Mouse (Mus musculus) forebrain, embryonic 15.5 days (tissue): Measurements from ENCODE around the gene Naxd. TPM values are rescaled to one million over a fixed set of nuclear protein-coding genes. Genes with fewer than 3 reads are reported as not detected.
A peak's percentile ranks its signal among the peaks of the same experiment; 100 is the strongest.
"Not testable (repeated sequence)": the region's sequence is repeated elsewhere in the genome, so short reads cannot be mapped to it uniquely, and the experiment has no call there.

Source experiments
- ATAC-seq: fragments of 200-750 bp; cut with Nextera tagmentation; replicated peaks from 2 replicates; pipeline ENCODE4 v1.8.0; 2017; ENCODE audit warnings: mild to moderate bottlenecking, moderate TSS enrichment, moderate library complexity
- H3K27ac ChIP-seq: fragments of 300-500 bp; sonication (generic); replicated peaks from 2 replicates; pipeline ENCODE4 v1.5.1; 2015; ENCODE audit warnings: mild to moderate bottlenecking, inconsistent platforms
- H3K27me3 ChIP-seq: fragments of 300-500 bp; sonication (generic); 2 replicates; pipeline ENCODE4 v1.6.1; 2015; ENCODE audit warnings: inconsistent platforms
- H3K36me3 ChIP-seq: fragments of 300-500 bp; sonication (generic); 2 replicates; pipeline ENCODE4 v1.6.1; 2015; ENCODE audit warnings: mild to moderate bottlenecking, inconsistent platforms
- H3K4me1 ChIP-seq: fragments of 300-500 bp; sonication (generic); 2 replicates; pipeline ENCODE4 v1.6.1; 2015; ENCODE audit warnings: inconsistent platforms
- H3K4me2 ChIP-seq: fragments of 300-500 bp; sonication (generic); replicated peaks from 2 replicates; pipeline ENCODE4 v1.6.1; 2015; ENCODE audit warnings: mild to moderate bottlenecking, inconsistent platforms
- H3K4me3 ChIP-seq: fragments of 300-500 bp; sonication (generic); 2 replicates; pipeline ENCODE4 v1.5.1; 2015; ENCODE audit warnings: mild to moderate bottlenecking, inconsistent platforms
- H3K9ac ChIP-seq: fragments of 300-500 bp; sonication (generic); replicated peaks from 2 replicates; pipeline ENCODE4 v1.6.1; 2015; ENCODE audit warnings: mild to moderate bottlenecking, inconsistent platforms
- H3K9me3 ChIP-seq: fragments of 300-500 bp; sonication (generic); 2 replicates; pipeline ENCODE4 v1.6.1; 2016; ENCODE audit warnings: inconsistent platforms
- WGBS: fragments of 180-500 bp; shearing (Covaris S2); methylation state at CpG from one replicate; pipeline ENCODE4 v1.1.7; 2015; ENCODE audit warnings: mixed read lengths; 5-methylcytosine and 5-hydroxymethylcytosine counted together
- polyA plus RNA-seq: library from polyadenylated mRNA; unstranded; fragments of >200 nt; fragmentation: Nextera tagmentation; extraction: Ambion mirVana; gene quantifications from 2 replicates; pipeline ENCODE4 v1.2.1, GENCODE M21; 2015

Naxd gene
- polyA plus RNA-seq, 1 experiment from 2014 or later, result 166 TPM

DNA sequence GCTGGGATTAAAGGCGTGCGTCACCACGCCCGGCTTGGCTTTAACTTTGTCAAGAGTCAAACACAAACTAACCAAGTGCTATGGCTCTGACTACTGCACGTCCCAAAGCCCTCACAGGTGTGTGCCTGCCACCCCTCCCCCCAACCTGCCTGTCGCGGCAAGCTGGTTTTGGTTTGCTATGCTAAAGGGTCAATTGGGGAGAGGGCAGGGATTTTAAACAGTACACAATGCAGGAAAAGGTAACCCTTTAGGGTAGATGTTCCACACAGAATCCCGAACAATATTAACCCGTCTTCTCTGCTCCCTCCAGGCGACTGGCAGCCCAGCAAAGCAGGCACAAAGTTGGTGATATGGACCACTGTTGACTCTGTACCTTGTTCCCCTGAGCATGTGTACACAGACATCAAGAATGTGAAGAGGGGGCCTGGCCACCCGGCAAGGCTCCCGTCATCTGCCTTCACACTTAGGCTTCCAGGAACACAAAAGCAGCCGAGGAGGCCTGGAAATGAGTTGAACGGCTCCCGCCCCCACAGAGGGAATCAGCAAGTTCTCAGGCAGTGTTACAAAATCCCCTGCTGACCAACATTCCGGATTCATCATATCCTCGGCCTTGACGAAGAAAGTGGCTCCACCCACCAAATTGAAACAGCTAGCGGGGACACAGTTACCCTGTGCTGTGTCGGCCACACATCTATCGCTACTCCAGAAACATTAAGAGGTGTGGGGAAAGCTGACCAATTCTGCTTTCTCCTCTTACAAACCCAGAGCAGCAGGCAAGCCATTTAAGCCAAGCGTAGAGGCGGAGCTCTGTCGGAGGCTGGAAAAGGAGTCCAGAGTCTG lies 20.7 kb upstream of the Naxd start:
- 9% methylated on average over 24 of the region's 24 CpGs for WGBS
- H3K4me1 ChIP-seq, result peaks cover 22% of the 10 kb centered on the region
- peak overlapping the region; percentile 16 for H3K4me3 ChIP-seq
- no peak for ATAC-seq
- no peaks in the 10 kb centered on the region for H3K9me3 ChIP-seq
- H3K9ac ChIP-seq, result no peak overlapping the region
- peak overlapping the region; percentile 91 for H3K4me2 ChIP-seq
- no peaks in the 10 kb centered on the region for H3K36me3 ChIP-seq
- H3K27me3 ChIP-seq, result peaks cover 65% of the 10 kb centered on the region
- no peak overlapping the region for H3K27ac ChIP-seq

DNA sequence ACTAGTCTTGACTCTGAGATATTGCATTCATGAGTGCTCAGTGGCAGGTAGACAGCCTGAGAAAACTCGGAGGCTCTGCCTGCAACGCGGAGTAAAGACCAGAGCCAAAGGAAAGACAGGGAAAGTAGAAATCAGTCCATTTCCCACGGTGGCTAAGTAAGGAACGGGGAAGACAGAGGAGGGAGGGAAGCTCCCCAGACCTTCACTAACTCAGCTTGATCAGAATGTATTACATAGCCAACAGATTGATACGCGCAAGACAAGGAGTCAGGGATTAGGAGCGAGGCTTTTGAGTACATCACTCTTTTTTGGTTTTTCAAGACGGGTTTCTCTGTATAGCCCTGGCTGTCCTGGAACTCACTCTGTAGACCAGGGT lies 20.1 kb upstream of the Naxd start:
- peaks cover 22% of the 10 kb centered on the region for H3K4me1 ChIP-seq
- H3K27me3 ChIP-seq, result peaks cover 69% of the 10 kb centered on the region
- H3K9ac ChIP-seq, result no peak overlapping the region
- no peak overlapping the region for H3K27ac ChIP-seq
- peak overlapping the region; percentile 91 for H3K4me2 ChIP-seq
- no peak for ATAC-seq
- H3K4me3 ChIP-seq, result peak overlapping the region; percentile 46; the same call in 1 of the 2 replicates
- no peaks in the 10 kb centered on the region for H3K9me3 ChIP-seq
- 6% methylated on average over 9 of the region's 9 CpGs for WGBS
- no peaks in the 10 kb centered on the region for H3K36me3 ChIP-seq

DNA sequence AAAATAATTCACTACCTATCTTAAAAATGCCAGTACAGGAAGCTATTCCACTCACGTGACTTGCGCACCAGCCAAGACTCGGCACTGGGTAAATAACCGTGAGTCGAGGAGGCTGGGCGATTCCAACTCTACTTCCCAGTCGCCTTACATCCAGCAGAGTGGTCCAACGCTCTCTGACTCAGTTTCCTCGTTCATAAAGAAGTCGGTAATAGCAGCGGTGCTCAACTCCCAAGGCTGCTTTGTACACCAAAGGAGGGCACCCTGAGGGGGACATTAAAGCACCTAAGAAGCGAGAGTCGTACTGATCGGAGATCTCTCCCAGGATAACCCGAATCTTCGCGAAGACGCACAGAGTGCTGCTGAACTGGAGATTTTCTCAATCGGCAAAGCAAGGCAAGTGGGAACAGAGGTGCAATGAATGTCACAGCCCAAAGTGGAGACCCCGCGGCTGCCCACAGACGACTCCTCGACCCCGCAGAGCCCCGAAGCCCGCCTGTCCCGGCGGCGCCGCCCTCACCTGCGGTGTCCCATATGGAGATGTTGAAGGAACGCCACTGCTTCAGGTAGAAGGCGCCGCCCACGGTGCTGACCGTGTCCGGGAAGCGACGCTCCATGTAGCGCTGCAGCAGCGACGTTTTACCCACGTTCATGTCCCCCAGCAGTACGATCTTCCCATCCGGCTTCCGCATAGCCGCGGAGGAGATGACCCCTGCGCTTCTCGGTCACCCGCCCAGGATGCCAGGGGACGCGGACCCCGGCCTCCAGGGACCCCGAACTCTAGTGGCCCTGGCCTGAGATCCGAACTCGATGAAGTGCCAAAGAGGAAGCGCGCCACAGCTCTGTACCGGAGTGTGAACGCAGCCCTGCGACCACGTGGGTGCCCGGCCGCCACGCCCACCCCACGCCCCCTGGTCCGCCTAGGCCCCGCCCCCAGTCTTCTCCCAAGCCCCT lies 19.2 kb upstream of the Naxd start, which contains the start of gene Rab20:
Rab20 (minus strand) TSS at position 900 of the 951 bp plus-strand sequence.
- peak within 1 kb of the TSS; percentile 42 for H3K9ac ChIP-seq
- WGBS, result under 1% methylated on average over 69 of the region's 69 CpGs
- peak; percentile 83 for ATAC-seq

DNA sequence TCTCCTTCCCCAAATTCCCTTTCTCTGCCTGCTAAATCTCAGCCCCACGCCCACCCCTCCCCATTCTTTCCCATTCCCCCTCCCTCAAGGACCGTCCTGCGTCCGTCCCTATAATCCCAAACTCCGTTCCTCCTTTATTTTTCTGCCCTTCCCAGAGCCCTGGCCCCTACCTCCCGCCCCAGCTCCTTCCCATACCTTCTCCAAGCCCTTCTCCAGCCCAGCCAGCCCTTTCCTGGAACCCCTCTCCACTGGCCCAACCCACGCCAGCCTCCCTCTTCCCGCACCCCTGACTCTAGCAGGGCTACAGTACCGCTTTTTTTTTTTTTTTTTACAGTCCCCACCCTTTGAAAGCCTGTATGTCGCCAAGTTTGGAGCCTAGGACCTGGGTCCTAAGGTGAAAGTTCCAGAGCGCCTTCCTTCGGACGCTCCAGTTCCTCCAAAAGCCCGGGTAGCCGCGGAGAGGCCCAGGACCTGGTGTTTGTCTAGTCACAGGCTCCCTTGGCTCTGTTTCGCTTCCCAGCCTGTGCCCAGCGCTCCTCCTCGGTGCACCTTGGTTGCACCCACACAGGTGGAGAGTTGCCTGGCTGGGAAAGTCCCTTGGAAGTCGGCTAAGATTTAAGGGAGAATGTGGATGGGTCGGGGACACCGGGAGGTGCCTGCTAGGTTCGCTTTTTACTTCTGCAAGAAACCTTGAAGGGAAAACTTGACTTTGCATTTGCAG lies 18.3 kb upstream of the Naxd start:
- no peak overlapping the region for H3K9ac ChIP-seq
- H3K36me3 ChIP-seq, result no peaks in the 10 kb centered on the region
- peak; percentile 11; the same call in 1 of the 2 replicates for ATAC-seq
- peaks cover 65% of the 10 kb centered on the region for H3K27me3 ChIP-seq
- peak overlapping the region; percentile 46 for H3K4me3 ChIP-seq
- H3K27ac ChIP-seq, result no peak overlapping the region
- no peaks in the 10 kb centered on the region for H3K9me3 ChIP-seq
- peak overlapping the region; percentile 91 for H3K4me2 ChIP-seq
- peaks cover 22% of the 10 kb centered on the region for H3K4me1 ChIP-seq
- 3% methylated on average over 21 of the region's 23 CpGs for WGBS

More for the DNA sequence above, 19.2 kb upstream of the Naxd start, which contains the start of gene Rab20:
- H3K4me3 ChIP-seq, result peak within 1 kb of the TSS; percentile 46
- no peaks in the 10 kb centered on the region for H3K36me3 ChIP-seq
- H3K9me3 ChIP-seq, result no peaks in the 10 kb centered on the region
- peaks cover 69% of the 10 kb centered on the region for H3K27me3 ChIP-seq
- peak within 1 kb of the TSS; percentile 91 for H3K4me2 ChIP-seq
- H3K4me1 ChIP-seq, result peaks cover 22% of the 10 kb centered on the region
- H3K27ac ChIP-seq, result no peak within 1 kb of the TSS

DNA sequence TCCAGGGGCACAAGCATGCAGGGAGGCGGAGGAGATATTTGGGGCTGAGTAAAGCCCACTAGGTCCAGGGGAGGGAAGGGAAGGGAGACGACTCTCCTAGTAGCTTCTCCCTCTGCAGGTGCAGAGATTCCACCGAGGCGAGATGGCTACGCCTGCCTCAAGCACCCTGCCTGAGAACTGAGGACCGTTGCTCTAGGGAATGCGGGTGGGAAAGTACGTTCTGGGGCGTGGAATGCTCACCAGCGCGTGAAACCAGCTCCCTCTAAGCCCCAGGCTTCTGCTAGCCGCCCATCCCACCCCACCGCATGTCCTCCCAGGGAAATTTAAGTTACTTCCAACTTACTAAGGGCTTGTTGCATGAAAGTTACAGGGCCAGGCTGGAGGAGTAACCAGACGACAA lies 17.7 kb upstream of the Naxd start:
- no peak overlapping the region for H3K4me3 ChIP-seq
- WGBS, result 9% methylated on average over 14 of the region's 14 CpGs
- ATAC-seq, result no peak
- no peak overlapping the region for H3K27ac ChIP-seq
- H3K36me3 ChIP-seq, result no peaks in the 10 kb centered on the region
- H3K4me2 ChIP-seq, result no peak overlapping the region
- peaks cover 64% of the 10 kb centered on the region for H3K27me3 ChIP-seq
- H3K9ac ChIP-seq, result no peak overlapping the region
- H3K9me3 ChIP-seq, result no peaks in the 10 kb centered on the region
- peaks cover 22% of the 10 kb centered on the region for H3K4me1 ChIP-seq

DNA sequence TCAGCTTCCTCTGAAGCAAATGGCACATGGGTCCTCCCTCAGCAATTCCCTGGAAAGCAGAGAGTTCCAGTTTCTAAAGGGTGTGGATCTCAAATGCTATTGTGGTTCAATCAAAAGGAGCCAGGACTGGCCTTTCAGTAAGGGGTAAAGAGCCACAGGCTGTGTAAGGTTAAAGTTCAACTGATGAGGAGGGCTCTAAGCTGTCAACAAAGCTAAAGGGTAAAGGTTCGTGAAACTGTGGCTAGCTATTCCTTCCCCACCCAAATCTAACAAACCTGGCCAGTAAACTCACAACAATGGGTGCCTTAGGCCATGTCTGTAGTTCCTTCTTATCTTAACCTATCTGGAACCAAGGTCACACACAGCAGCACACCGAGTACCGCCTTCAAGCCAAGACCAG lies 15.4 kb upstream of the Naxd start:
- ATAC-seq, result no peak

DNA sequence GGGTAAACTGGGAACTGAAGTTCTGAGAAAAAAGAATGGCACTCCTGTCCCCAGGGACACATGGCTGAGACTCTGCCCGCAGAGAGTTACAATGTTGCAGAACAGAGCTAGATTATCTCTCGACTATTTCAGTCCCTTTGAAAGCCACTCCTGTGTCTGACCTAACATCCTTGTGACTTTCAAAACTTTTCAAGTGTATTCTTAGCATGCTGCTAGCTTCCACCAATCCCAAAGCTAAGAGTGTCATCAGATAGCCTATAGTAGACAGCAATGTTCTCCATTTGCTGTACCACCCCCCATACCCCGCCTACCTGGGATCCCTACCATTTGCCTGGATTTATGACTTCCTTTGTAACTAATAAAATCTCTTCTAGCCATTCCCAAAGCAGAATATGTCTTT lies 14.8 kb upstream of the Naxd start:
- Histone ChIP-seq H3K36me3 (no peaks in the 10 kb centered on the region), H3K9ac (no peak overlapping the region), H3K4me3 (no peak overlapping the region), H3K4me2 (no peak overlapping the region), H3K9me3 (no peaks in the 10 kb centered on the region), H3K4me1 (peaks cover 15% of the 10 kb centered on the region), H3K27ac (no peak overlapping the region), H3K27me3 (peaks cover 38% of the 10 kb centered on the region)
- no peak for ATAC-seq
- 77% methylated on average over 3 of the region's 3 CpGs for WGBS

More for the DNA sequence above, 15.4 kb upstream of the Naxd start:
- Histone ChIP-seq H3K36me3 (no peaks in the 10 kb centered on the region), H3K27ac (no peak overlapping the region), H3K4me2 (no peak overlapping the region), H3K9ac (no peak overlapping the region), H3K4me1 (peaks cover 18% of the 10 kb centered on the region), H3K27me3 (peaks cover 45% of the 10 kb centered on the region), H3K4me3 (no peak overlapping the region), H3K9me3 (no peaks in the 10 kb centered on the region)
- 70% methylated on average over 3 of the region's 3 CpGs for WGBS

DNA sequence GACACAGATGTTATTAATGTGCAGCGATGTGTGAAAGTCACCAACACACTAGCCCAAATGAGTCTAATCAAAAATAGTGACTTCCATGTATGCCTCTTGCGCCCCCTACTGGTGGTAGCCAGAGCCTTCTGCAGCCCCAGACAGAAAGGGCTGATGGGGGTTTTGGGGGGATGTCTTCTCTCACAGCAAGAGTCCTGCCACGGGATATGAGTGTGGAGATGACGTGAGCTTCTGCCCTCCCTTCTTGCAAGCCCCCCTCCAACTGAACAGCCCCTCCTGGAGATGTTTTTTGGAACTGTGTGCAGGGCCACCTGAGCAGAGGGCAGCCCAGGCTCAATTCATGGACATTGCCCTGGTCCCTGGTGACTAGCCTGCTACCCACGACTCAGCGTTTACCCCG lies 11.2 kb upstream of the Naxd start:
- Histone ChIP-seq H3K4me3 (no peak overlapping the region), H3K4me2 (no peak overlapping the region), H3K36me3 (no peaks in the 10 kb centered on the region), H3K4me1 (no peaks in the 10 kb centered on the region), H3K9ac (no peak overlapping the region), H3K27me3 (peaks cover 5% of the 10 kb centered on the region; the same call in 1 of the 2 replicates), H3K27ac (no peak overlapping the region), H3K9me3 (no peaks in the 10 kb centered on the region)
- no peak; the same call in 1 of the 2 replicates for ATAC-seq
- 27% methylated on average over 7 of the region's 7 CpGs for WGBS

DNA sequence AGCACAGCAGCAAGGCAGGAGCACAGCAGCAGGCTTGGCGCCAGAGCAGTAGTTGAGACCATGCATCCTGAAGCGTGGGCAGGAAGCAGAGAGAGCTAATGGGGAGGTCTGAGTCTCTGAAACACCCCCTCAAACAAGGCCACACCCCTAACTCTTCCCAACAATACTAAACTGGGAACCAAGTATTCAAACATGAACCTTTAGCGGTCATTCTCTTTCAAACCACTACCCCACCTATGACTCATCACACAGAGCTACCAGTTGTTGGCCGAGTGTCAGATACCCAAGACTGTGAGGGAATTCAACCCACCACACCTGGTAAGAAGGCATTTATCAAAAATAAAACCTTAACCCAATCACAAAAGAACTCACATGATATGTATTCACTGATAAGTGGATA lies 10.1 kb upstream of the Naxd start:
- Histone ChIP-seq H3K4me3 (no peak overlapping the region), H3K4me1 (no peaks in the 10 kb centered on the region), H3K36me3 (no peaks in the 10 kb centered on the region), H3K9ac (no peak overlapping the region), H3K27me3 (no peaks in the 10 kb centered on the region), H3K27ac (no peak overlapping the region), H3K9me3 (no peaks in the 10 kb centered on the region), H3K4me2 (no peak overlapping the region)
- no peak for ATAC-seq
- 75% methylated on average over 4 of the region's 4 CpGs for WGBS

DNA sequence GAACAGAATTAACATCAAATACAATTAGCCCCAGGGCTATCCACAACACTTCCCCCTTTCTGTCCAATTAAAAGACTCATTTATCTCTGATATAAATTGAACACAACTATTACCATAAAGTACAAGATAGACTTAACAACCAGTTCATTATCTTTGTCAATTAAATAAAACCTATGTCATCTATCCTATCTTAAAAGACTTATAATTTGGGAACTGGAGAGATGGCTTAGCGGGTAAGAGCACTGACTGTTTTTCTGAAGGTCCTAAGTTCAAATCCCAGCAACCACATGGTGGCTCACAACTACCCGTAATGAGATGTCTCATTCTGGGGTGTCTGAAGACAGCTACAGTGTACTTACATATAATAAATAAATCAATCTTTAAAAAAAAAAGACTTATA lies 5.0 kb upstream of the Naxd start:
- not testable (repeated sequence) for H3K4me2 ChIP-seq, H3K27ac ChIP-seq, H3K36me3 ChIP-seq, H3K4me1 ChIP-seq, ATAC-seq, H3K27me3 ChIP-seq, H3K9ac ChIP-seq, H3K9me3 ChIP-seq, H3K4me3 ChIP-seq
- WGBS, result 84% methylated on average over 2 of the region's 2 CpGs

DNA sequence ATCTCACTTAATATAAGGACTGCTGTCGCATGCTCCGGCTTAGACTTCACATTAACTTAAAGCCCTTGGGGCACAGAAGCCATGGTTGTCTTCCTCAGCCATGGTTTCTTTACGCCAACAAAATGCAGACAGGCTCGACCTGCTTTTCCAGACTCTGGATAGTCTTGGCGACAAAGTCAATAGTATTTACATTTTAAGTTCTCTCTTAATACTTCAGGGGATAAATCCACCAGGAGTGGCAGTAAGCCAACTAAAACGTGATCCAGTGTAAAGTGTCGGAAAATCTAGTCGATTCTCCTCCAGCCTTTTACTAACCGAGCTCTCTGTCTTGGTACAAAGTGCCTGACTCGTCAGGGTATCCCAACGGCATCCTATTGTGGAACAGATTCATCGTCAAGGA lies 975 bp downstream of the Naxd start:
- 0 out of 2 replicates have a peak, but pooled peaks cover 9% of the 10 kb centered on the region for H3K27me3 ChIP-seq
- peaks cover 7% of the 10 kb centered on the region; the same call in 1 of the 2 replicates for H3K36me3 ChIP-seq
- 81% methylated on average over 12 of the region's 12 CpGs for WGBS
- H3K4me1 ChIP-seq, result peaks cover 19% of the 10 kb centered on the region
- no peak overlapping the region for H3K27ac ChIP-seq
- ATAC-seq, result no peak
- no peaks in the 10 kb centered on the region for H3K9me3 ChIP-seq
- peak overlapping the region; percentile 89 for H3K4me3 ChIP-seq
- H3K9ac ChIP-seq, result peak overlapping the region; percentile 85; the same call in 1 of the 2 replicates
- H3K4me2 ChIP-seq, result peak overlapping the region; percentile 78
